Mouse (Mus musculus) myocyte (in vitro differentiated cells): ENCODE measurements around the gene Frs2. TPM values are rescaled to one million over a fixed set of nuclear protein-coding genes. Genes with fewer than 3 reads are reported as not detected.

Experiments
- H3K27me3 ChIP-seq: one replicate; pipeline ENCODE4 v1.6.1; 2011; ENCODE audit not compliant: control insufficient read depth, insufficient read depth, insufficient read length
- H3K36me3 ChIP-seq: one replicate; pipeline ENCODE4 v1.6.1; 2011; ENCODE audit not compliant: control insufficient read depth, insufficient read depth
- H3K4me2 ChIP-seq: one replicate; pipeline ENCODE4 v1.6.1; 2011; ENCODE audit warnings: low read depth, control low read depth
- H3K4me3 ChIP-seq: one replicate; pipeline ENCODE4 v1.5.1; 2011; ENCODE audit warnings: mild to moderate bottlenecking, control low read depth, moderate library complexity
- H3K79me2 ChIP-seq: one replicate; pipeline ENCODE4 v1.6.1; 2011; ENCODE audit not compliant: control insufficient read depth, insufficient read depth
- H3ac ChIP-seq: one replicate; pipeline ENCODE4 v1.6.1; 2011; ENCODE audit not compliant: control insufficient read depth, insufficient read length
- CEBPB ChIP-seq: IDR thresholded peaks from 2 replicates; pipeline ENCODE4 v1.6.1; 2011; ENCODE audit warnings: mild to moderate bottlenecking, moderate library complexity; ENCODE audit not compliant: poor library complexity, insufficient read depth, severe bottlenecking
- E2F4 ChIP-seq: IDR thresholded peaks from one replicate; pipeline ENCODE4 v1.6.1; 2011; ENCODE audit warnings: mild to moderate bottlenecking, control low read depth, moderate library complexity; ENCODE audit not compliant: insufficient read depth
- MAX ChIP-seq: IDR thresholded peaks from one replicate; pipeline ENCODE4 v1.6.1; 2011; ENCODE audit warnings: low read depth, mild to moderate bottlenecking, control low read depth
- MYOD1 ChIP-seq, 3 experiments: IDR thresholded peaks; one replicate each; pipeline ENCODE4 v1.6.1; 2011; ENCODE audit warnings: control low read depth in 2 of 3, low read depth in 2 of 3, mild to moderate bottlenecking in 2 of 3, moderate library complexity in 1 of 3; ENCODE audit not compliant: insufficient read length in 2 of 3, control insufficient read depth in 1 of 3
- MYOG ChIP-seq, 3 experiments: IDR thresholded peaks; one replicate each; pipeline ENCODE4 v1.6.1; 2011; ENCODE audit warnings: control low read depth in 2 of 3, low read depth in 2 of 3, mild to moderate bottlenecking in 2 of 3; ENCODE audit not compliant: insufficient read length in 2 of 3, control insufficient read depth in 1 of 3, insufficient read depth in 1 of 3
- POLR2A ChIP-seq: IDR thresholded peaks from one replicate; pipeline ENCODE4 v1.6.1; 2011; ENCODE audit warnings: low read depth, mild to moderate bottlenecking, control low read depth, moderate library complexity; ENCODE audit not compliant: insufficient read length
- POLR2AphosphoS2 ChIP-seq: IDR thresholded peaks from one replicate; pipeline ENCODE4 v1.6.1; 2011; ENCODE audit warnings: low read depth, control low read depth; ENCODE audit not compliant: insufficient read length
- REST ChIP-seq: IDR thresholded peaks from one replicate; pipeline ENCODE4 v1.6.1; 2011; ENCODE audit warnings: mild to moderate bottlenecking, control low read depth, moderate library complexity; ENCODE audit not compliant: insufficient read depth, insufficient read length
- SRF ChIP-seq: IDR thresholded peaks from one replicate; pipeline ENCODE4 v1.6.1; 2011; ENCODE audit warnings: low read depth; ENCODE audit not compliant: control insufficient read depth, insufficient read length
- TCF12 ChIP-seq: IDR thresholded peaks from one replicate; pipeline ENCODE4 v1.6.1; 2011; ENCODE audit warnings: mild to moderate bottlenecking, control low read depth; ENCODE audit not compliant: poor library complexity, insufficient read depth, severe bottlenecking
- TCF3 ChIP-seq: IDR thresholded peaks from one replicate; pipeline ENCODE4 v1.6.1; 2011; ENCODE audit warnings: low read depth, control low read depth; ENCODE audit not compliant: insufficient read length
- USF1 ChIP-seq: IDR thresholded peaks from one replicate; pipeline ENCODE4 v1.6.1; 2011; ENCODE audit warnings: low read depth, mild to moderate bottlenecking, control low read depth, moderate library complexity
- polyA plus RNA-seq: library from polyadenylated mRNA; unstranded; fragments of >200 nt; fragmentation: generic; extraction: Trizol; gene quantifications from one replicate; pipeline ENCODE4 v1.2.1, GENCODE M21; 2012; ENCODE audit warnings: missing spikeins

The Frs2 gene
- polyA plus RNA-seq, 1 experiment = 6.6 TPM

- Histone ChIP-seq H3K79me2 (no peaks in the 10 kb centered on the region), H3K4me2 (no peak overlapping the region), H3K4me3 (no peak overlapping the region), H3K27me3 (no peaks in the 10 kb centered on the region), H3K36me3 (peaks cover 35% of the 10 kb centered on the region), H3ac (no peak overlapping the region)
- TF ChIP-seq MAX (no peak), MYOD1 (IDR thresholded peaks at IDR 0.05; ENCODE audit: control insufficient read depth in 1 of 3, insufficient read length in 2 of 3, low read depth in 2 of 3) (no peak), SRF (no peak), TCF3 (no peak), USF1 (no peak), POLR2A (no peak), E2F4 (no peak), MYOG (IDR thresholded peaks at IDR 0.05; ENCODE audit: control insufficient read depth in 1 of 3, insufficient read depth in 1 of 3, insufficient read length in 2 of 3, low read depth in 2 of 3) (no peak), CEBPB (no peak), REST (no peak), TCF12 (no peak), POLR2AphosphoS2 (no peak)
Measured at GRCm38 (mm10) chr10:117081914-117082359, 66.4 kb downstream of the Frs2 start.

GRCm38 (mm10) chr10:117081326-117081725 lies 67.0 kb downstream of the Frs2 start:
- Histone ChIP-seq H3K36me3 (peaks cover 35% of the 10 kb centered on the region), H3K79me2 (no peaks in the 10 kb centered on the region), H3K27me3 (no peaks in the 10 kb centered on the region), H3K4me2 (no peak overlapping the region), H3K4me3 (no peak overlapping the region), H3ac (no peak overlapping the region)
- TF ChIP-seq TCF12 (no peak), POLR2A (no peak), POLR2AphosphoS2 (no peak), MYOG (IDR thresholded peaks at IDR 0.05; ENCODE audit: control insufficient read depth in 1 of 3, insufficient read depth in 1 of 3, insufficient read length in 2 of 3, low read depth in 2 of 3) (no peak), CEBPB (no peak), REST (no peak), USF1 (no peak), TCF3 (no peak), MAX (no peak), SRF (no peak), E2F4 (no peak), MYOD1 (IDR thresholded peaks at IDR 0.05; ENCODE audit: control insufficient read depth in 1 of 3, insufficient read length in 2 of 3, low read depth in 2 of 3) (no peak)

DNA sequence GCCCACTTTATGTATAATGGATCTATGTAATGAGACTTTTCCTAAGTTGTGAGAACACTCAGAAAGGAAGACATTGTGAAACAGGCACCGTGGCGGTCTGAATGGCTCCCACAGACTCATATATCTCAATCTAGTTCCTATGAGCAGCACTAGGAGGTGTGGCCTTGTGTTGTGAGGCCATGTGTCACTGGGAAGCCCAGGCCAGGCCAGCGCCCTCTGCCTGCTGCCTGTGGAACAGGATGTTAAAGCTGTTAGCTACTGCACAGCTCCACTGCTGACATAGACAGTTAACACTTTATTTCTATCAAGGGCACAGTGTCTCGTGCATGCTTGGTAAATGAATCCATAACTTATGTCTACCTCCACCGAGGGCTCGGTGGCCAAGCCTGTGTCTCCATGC lies 70.0 kb downstream of the Frs2 start:
- Histone ChIP-seq H3K4me2 (no peak overlapping the region), H3K27me3 (no peaks in the 10 kb centered on the region), H3ac (no peak overlapping the region), H3K4me3 (no peak overlapping the region), H3K79me2 (no peaks in the 10 kb centered on the region), H3K36me3 (peaks cover 32% of the 10 kb centered on the region)
- no peak for TF ChIP-seq MYOD1 (IDR thresholded peaks at IDR 0.05; ENCODE audit: control insufficient read depth in 1 of 3, insufficient read length in 2 of 3, low read depth in 2 of 3)
- no peak for TF ChIP-seq REST
- TF ChIP-seq MYOG (IDR thresholded peaks at IDR 0.05; ENCODE audit: control insufficient read depth in 1 of 3, insufficient read depth in 1 of 3, insufficient read length in 2 of 3, low read depth in 2 of 3) = no peak
- no peak for TF ChIP-seq CEBPB
- no peak for TF ChIP-seq TCF12
- no peak for TF ChIP-seq POLR2A
- no peak for TF ChIP-seq TCF3
- TF ChIP-seq USF1 = no peak
- TF ChIP-seq E2F4 = no peak
- no peak for TF ChIP-seq MAX
- TF ChIP-seq POLR2AphosphoS2 = no peak
- no peak for TF ChIP-seq SRF

DNA sequence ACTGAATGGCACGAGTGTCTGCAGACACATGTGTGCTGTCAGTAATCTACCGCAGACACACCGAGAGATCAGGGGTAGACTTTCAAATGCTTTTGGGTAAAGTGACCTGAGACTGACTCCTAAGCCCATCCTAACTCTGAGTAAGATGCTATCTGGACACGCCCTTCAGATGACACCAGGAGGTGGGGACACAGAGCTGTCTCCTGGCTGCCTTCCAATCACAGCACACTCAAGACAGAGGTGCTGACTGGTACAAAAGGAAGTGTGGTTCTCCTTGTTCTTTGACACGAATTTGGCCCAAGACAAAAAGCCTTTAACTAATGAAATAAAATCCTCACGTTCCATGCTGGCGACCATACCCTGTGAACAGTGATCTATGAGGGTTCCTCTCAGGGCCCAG lies 75.2 kb downstream of the Frs2 start:
- TF ChIP-seq POLR2A (no peak), TCF12 (no peak), E2F4 (no peak), USF1 (no peak), MAX (no peak), POLR2AphosphoS2 (no peak), REST (no peak), MYOD1 (IDR thresholded peaks at IDR 0.05; ENCODE audit: control insufficient read depth in 1 of 3, insufficient read length in 2 of 3, low read depth in 2 of 3) (no peak), SRF (no peak), CEBPB (no peak), MYOG (IDR thresholded peaks at IDR 0.05; ENCODE audit: control insufficient read depth in 1 of 3, insufficient read depth in 1 of 3, insufficient read length in 2 of 3, low read depth in 2 of 3) (no peak), TCF3 (no peak)
- H3K79me2 ChIP-seq = no peaks in the 10 kb centered on the region
- H3K4me2 ChIP-seq = no peak overlapping the region
- no peak overlapping the region for H3ac ChIP-seq
- H3K27me3 ChIP-seq = no peaks in the 10 kb centered on the region
- no peak overlapping the region for H3K4me3 ChIP-seq
- H3K36me3 ChIP-seq = peaks cover 31% of the 10 kb centered on the region

DNA sequence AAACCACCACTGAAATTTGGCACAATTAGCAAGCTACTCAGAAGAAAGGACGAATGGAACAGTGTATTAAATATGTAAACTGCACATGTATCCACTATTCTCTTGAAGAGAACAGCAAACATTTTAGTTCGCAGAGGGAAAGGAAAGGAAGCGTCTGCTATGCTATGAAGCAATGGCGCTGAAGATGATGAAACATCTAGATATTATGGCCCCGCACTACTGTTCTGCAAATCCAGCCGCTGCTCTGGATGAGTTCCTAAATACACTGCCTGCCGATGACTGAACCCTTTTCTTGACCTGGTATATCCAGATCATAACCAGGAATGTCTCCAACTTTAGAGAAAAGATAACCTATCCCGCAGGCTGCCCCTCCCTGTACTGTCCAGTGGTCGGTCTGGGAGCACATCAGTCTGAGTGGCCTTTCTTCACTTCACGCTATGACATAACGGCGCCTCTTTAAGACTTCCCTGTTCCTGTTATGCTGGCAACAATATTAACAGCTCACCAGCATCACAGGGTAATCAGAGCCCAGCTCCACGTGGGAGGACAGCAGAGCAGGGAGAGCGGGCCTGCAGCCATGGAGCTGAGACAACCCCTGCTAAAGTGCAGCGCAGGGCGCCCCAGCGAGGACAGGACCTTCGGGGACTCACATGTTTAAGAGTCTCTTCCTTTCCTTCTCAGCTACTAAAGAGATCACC lies 76.0 kb downstream of the Frs2 start:
- no peaks in the 10 kb centered on the region for H3K27me3 ChIP-seq
- H3K36me3 ChIP-seq = peaks cover 25% of the 10 kb centered on the region
- H3K4me3 ChIP-seq = no peak overlapping the region
- no peak overlapping the region for H3ac ChIP-seq
- H3K79me2 ChIP-seq = no peaks in the 10 kb centered on the region
- no peak overlapping the region for H3K4me2 ChIP-seq
- no peak for TF ChIP-seq REST
